Mouse (Mus musculus): ENCODE results near the gene Fam3b.

DNA sequence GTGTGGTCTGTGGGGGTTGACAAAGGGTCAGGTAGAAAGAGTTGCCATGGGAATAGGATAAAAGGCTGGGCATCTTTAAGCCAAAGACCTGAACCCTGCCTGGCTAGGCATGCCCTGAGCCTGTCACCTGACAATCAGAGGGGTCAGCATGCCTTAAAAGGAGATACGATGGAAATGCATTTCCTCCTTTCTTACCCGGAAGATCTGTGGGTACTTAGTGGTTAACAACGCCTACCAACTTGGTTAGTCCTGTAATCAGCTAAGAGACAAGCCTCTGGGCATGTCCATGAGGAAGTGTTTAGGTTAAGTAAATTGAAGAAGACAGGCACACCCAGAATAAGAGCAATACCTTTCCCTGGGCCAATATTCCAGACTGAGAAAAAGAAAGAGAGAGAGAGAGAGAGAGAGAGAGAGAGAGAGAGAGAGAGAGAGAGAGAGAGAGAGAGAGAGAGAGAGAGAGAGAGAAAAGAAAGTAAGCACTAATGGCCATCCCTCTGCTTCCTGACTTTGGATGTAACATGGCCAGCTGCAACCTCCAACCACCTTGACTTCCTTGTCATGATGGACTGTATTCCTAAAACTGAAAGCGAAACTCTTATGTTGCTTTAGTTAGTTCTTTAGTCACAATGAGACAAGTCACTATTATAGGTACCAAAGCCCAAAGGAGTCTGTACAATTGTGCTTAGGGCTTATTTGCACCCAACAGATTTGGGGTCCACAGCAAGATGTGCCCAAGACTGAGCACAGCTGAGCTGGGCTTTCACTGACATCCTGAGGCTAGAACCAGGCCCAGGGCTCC, 46.4 kb downstream of the Fam3b start:
- TF ChIP-seq POLR2A (IDR thresholded peaks at IDR 0.05; ENCODE audit: borderline replicate concordance, extremely low read depth, low read depth, low read length): no peak
- no peak for TF ChIP-seq CTCF (IDR thresholded peaks at IDR 0.05; ENCODE audit: insufficient read depth, low read length)

Measured in lung, adult 2 months (tissue).